Mouse (Mus musculus) neutrophil, adult 5-6 weeks (primary cell): ENCODE data around the gene Med20. TPM values are rescaled to one million over a fixed set of nuclear protein-coding genes. Genes with fewer than 3 reads are reported as not detected.
"Not testable (repeated sequence)": the region's sequence is repeated elsewhere in the genome, so short reads cannot be mapped to it uniquely, and the experiment has no call there.

ENCODE experiments used
- ATAC-seq: fragments of 151-379, 151-347 bp; 2 replicates; pipeline ENCODE4 v1.8.0; 2017; ENCODE audit warnings: mild to moderate bottlenecking, moderate TSS enrichment; ENCODE audit not compliant: insufficient number of reproducible peaks, poor library complexity, low FRiP score, severe bottlenecking; ENCODE audit errors: extremely low read depth
- total RNA-seq: library from RNA; stranded (forward); fragments of 200-1000 nt; gene quantifications from 2 replicates; pipeline ENCODE4 v1.2.3, GENCODE M21; 2017

Gene Med20
- total RNA-seq, 1 experiment from 2014 or later, result 57.4 TPM

DNA sequence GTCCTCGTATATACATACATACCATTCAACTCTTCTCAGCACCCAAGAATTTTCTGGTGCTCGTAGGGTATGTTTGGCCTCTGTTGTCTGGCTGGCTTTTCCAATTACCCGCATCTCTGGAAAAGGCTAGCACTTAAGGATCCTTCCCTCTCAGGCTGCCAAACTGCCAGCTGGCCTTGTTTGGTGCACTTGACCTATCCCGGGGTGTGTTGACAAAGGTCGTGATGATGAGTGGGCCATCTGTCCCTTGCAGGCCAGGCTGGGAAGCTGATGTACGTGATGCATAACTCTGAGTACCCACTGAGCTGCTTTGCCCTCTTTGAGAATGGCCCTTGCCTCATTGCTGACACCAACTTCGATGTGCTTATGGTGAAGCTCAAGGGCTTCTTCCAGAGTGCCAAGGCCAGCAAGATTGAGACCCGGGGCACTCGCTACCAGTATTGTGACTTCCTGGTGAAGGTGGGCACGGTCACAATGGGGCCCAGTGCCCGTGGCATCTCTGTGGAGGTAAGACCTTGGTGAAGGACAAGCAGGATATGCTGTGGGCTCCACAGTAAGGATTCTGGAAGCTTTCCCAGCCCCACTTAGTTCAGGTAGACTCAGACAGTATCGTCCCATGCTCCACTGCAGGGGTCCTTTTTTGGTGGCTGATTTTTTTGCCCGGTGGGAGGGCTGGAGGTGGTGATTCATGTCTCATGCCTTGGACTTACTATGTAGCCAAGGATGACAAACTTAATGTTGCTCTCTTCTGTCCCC, 7.4 kb downstream of the Med20 start:
- no peak for ATAC-seq

DNA sequence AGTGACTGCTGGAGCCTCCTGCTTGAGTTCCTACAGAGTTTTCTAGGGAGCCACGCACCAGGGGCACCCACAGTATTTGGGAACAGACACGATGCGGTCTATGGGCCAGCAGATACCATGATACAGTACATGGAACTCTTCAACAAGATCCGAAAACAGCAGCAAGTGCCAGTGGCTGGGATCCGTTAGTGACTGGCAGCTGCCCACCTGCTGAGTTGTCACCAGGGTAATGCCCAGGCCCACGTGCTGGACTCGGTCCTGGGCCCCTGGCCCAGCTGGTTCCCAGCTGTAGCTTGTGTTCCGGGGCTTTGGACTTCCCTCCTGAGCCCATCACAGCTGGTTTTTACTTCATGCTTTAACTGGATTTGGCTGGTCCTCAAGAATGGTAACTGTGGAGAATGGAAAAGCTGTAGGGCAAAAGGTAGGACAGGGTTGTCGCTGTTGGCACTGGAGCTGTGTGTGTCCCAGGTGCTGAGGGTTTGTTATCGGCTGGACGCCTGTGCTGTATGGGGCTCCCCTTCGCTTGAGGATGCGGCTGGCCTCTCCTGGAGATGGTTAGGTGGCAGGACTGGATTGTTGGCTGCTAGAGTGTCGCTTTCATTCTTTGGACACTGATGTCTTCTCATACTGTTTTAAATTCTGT, 11.7 kb downstream of the Med20 start:
- ATAC-seq, result no peak

- not testable (repeated sequence) for ATAC-seq
These were observed 13.2 kb downstream of the Med20 start for GRCm38 (mm10) chr17:47624572-47624971.

DNA sequence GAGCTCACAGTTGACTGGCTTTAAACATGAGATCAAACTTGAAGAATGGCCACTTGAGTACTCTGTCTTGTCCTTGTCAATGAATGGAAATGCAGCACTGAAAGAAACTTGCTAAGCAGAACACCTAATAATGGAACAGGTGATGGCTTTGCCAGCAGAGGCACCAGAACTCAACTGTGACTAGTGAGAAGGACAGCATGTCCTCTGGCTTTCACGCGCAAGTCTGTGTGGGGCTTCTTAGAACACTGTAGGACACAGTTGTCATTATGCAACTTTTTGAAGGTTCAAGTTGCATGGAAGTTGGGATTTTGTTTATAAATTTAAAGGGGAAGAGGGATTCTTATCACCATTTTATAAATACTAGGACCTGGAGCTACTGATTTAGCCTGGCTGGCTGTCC, 13.7 kb downstream of the Med20 start:
- no peak for ATAC-seq

- no peak for ATAC-seq
These were observed 14.6 kb downstream of the Med20 start for GRCm38 (mm10) chr17:47626031-47626430.

DNA sequence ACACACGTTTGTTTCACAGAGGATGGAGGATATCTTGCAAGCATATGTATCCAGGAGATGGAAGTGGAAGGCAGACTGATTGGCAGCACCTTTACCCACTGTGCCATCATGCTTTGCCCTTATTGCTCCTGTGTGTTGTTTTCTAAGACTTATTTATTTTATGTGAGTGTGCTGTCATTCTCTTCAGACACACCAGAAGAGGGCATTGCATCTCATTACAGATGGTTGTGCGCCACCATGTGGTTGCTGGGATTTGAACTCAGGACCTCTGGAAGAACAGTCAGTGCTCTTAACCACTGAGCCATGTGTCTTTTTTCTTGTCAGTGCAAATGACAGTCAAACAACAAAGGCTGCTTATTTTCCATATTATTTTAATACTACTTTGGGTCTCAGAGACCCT, 16.4 kb downstream of the Med20 start:
- no peak for ATAC-seq

GRCm38 (mm10) chr17:47628851-47629676, 17.7 kb downstream of the Med20 start:
- peak; percentile 94 for ATAC-seq

DNA sequence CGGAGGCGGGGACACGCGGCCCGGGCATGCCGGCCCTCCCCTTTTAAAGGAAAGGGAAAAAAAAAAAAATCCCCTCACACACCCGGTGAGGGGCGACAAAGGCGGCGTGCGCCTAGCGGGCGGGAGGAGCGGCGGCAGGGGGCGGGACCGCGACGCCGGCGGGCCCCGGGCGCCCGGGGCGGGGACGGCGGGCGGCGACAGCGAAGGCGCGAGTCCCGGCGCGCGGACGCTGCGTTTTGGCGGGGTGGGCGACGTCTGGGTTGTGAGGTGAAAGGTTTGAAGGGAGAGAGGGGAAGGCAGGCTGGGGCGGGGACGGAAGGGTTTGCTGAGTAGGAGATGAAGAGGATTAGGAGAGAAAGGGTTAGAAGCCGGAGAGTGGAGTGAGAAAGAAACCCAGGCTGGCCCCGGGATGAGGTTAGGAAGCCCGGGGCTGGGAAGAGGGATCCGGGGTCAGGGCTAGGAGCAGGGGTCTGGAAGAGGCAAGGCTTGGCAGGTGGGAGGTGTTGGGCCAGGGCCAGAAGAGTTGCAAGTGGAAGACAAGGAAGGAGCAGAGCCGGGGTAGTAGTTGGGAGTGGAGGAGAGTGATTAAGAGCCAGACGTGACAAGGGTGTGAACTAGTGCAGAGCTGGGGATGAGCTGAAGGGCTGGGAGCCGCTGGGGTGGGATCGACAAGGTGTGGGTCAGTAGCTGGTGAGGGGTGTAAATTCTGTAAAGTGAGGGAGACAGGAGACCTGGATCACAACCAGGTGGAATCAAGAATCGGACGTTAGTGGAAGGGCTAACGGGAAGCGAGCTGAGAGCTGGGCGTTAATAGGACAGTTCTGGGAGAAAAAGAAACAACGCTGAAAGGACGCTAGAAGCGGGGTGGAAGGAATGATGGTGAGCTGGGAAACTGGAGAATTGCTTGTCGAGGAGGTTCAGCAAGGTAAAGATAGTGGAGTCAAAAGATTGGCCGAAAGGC, 18.6 kb downstream of the Med20 start:
- ATAC-seq, result no peak

DNA sequence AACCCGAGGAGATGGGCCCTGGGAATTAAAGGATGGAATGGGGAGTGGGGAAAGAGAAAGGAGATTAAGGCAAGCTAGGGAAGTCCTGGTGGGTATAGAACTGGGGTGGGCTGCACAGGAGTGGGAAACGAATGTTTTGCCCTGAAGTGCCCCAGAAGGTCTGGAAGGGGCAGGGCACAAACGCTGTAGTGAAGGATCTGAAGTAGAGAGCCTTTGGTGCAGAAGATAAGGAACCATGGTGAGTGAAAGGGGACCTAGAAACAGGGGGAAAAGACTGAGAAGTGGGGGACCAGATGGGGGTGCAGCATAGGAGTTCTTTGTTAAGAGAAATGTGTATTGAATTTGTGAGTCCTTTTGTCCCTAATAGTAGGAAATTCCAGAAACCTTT, 19.3 kb downstream of the Med20 start, which contains the start of gene Usp49:
Gene Usp49 (plus strand): TSS at position 13 of the 388 bp plus-strand sequence.
- ATAC-seq, result no peak

DNA sequence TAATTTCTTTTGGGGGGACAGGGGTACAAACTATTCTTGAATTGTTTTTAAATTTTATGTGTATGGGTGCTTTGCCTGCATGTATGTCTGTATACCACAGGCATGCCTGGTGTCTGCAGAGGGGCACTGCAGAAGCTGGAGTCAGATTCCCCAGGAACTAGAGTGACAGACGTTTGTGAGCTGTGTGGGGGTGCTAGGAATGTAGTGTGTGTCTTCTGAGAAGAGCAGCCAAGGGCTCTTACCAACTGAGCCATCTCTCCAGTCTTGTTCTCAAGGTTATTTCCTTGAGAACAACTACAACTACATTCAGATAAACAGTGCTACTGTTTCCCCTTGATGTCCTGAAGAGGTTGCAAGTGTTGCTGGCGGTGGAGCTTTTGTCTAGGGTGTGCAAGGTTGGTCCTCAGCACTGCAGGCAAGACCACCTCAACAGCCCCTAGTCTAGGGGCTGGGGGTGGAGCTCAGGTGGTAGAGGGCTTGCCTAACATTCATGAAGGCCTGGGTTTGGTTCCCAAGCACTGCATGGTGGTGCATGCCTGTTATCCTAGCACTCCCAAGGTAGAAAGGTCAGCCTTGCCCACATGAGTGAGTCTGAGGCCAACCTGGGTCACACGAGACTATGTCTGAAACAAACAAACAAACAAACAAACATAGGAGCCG, 20.9 kb downstream of the Med20 start:
- no peak for ATAC-seq

DNA sequence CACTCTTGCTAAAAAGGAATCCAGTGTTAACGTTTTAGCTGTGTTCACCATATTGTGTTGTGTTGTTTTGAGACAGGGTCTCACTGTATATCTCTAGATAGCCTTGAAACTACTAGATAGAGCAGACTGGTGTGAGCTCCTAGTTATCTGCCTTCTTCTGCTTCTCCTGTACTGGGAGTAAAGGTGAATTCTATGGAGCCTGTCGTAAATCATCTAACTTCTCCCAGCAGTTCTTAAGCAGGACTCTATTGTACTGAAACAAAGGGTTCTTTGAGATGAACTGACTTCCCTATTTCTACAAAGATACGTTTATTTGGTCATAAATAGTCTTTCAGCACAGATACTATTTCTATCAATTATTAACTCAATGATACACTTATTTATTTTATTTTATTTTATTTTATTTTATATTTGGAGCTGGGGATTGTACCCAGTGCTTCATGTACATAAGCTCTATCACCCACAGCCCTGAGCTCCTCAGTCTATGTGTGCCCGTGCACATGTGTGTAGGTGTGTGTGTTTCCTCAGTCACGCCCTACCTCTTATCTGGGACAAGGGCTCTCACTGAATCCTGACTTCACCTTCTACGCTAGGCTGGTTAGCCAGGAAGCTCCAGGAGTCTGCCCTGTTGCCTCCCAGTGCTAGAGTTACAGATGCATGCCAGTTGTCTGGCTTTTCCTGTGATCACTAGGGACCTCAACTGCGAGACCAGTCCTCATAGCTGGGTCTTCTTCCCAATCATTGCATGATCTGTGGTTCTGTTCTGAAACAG, 22.8 kb downstream of the Med20 start:
- ATAC-seq, result no peak

DNA sequence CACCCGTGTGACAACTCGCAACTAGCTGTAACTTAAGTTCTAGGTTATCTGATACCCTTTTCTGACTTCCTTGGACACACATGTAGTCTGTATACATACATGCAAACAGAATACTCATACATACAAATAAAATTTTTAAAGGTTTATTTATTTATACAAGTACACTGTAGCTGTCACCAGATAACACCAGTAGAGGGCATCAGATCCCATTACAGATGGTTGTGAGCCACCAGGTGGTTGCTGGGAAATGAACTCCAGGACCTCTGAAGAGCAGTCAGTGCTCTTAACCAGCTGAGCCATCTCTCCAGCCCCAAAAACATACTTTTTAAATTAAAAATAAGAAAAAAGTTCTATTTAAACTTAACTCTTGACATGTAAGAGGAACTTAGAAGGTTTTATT, 31.6 kb downstream of the Med20 start:
- ATAC-seq, result no peak

- ATAC-seq, result peak; percentile 73
These were observed 35.3 kb downstream of the Med20 start for GRCm38 (mm10) chr17:47646683-47647082.

DNA sequence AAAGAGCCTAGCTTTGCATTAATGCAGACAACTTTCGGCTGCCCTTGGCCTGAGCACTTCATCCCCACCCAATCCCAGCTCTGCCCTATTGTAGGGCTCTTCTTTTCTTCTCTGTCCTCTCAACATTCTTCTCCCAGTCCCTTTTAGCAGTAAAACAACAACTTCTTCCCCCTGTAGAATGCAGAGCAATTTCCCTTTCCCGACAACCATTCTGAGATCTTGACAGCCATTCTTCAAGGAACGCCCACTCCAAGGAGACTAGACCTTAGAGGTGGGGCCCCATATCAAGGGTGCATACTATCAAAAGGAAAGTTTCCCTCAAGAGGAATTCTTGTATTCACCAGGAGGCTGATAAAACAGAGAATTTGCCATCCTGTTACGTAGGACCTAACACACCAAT, 37.6 kb downstream of the Med20 start:
- no peak for ATAC-seq

DNA sequence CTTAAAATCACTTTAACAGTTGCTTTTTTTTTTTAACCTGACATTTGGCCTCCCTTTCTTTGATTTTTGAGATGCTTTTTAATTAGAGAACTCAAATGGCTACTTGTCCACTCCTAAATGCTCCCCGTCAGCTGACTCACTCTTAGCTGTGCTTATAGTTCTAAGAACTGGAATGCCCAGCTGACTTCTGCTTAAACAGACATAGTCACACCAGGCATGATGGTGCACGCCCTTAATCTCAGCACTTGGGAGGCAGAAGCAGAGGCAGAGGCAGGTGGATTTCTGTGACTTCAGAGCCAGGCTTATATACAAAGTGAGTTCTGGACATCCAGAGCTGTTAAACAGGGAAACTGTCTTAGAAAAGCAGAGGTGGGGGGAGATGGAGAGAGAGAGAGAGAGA, 40.6 kb downstream of the Med20 start:
- no peak for ATAC-seq

DNA sequence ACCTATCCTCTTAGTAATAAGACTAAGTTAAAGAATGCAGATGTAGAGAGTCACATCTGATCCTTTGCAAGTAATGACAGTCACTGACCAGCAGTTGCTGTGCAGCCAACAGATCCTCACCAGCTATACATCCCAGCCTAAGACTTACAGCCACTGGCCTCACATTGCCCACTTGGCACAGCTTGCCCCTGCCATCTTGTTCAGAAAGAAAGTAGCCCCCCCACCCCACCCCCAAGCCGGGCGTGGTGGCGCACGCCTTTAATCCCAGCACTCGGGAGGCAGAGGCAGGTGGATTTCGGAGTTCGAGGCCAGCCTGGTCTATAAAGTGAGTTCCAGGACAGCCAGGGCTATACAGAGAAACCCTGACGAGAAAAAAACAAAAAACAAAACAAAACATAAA, 43.0 kb downstream of the Med20 start:
- ATAC-seq, result not testable (repeated sequence)

DNA sequence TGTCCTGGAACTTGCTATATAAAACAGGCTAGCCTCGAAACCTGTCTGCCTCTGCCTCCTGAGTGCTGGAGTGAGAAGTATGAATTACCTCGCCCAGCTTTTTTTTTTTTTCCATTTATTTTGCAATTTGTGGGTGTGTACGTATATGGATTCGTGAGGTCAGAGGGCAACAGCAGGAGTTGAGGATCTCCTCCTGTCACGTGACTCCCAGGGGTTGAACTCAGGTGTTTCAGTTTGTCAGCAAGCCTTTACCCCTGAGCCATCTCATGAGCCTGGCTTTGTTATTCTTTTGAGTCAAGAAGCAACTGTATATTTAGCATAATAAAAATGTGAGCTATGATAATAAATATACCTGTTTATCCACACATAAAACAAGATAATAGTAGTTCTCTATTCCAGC, 44.3 kb downstream of the Med20 start:
- no peak for ATAC-seq

DNA sequence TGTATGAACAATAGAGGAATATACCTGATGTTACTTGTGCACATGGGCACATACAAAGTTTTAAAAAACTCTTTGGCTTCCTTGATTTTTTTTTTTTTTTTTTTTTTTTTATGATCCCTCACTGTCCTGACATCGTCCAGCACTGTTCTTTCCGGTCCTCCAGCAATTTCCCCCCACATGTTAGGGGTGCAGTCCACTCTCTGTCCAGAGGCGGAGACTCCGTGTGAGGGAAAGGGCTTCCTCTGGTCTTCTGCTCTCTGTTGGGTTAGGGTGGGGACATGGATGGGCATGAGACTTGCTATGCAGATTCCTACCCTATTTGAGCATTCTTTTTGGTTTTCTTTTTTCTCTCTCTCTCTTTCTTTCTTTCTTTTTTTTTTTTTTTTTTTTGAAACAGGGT, 46.5 kb downstream of the Med20 start:
- no peak for ATAC-seq
